Mouse (Mus musculus) embryonic fibroblast, embryonic 13.5 days (primary cell): Measurements from ENCODE around the gene Hist1h4n. TPM values are rescaled to one million over a fixed set of nuclear protein-coding genes. Genes with fewer than 3 reads are reported as not detected.
"Not testable (repeated sequence)": the region's sequence is repeated elsewhere in the genome, so short reads cannot be mapped to it uniquely, and the experiment has no call there.

Source experiments
- H3K27ac ChIP-seq: 2 replicates; pipeline ENCODE4 v1.5.1; 2012; ENCODE audit warnings: low read length, control low read depth, inconsistent platforms; ENCODE audit not compliant: insufficient read depth
- H3K4me1 ChIP-seq: 2 replicates; pipeline ENCODE4 v1.6.1; 2011; ENCODE audit warnings: low read length; ENCODE audit not compliant: control insufficient read depth, insufficient read depth
- H3K4me3 ChIP-seq: 2 replicates; pipeline ENCODE4 v1.5.1; 2011; ENCODE audit warnings: mild to moderate bottlenecking, control low read depth, low read length; ENCODE audit not compliant: insufficient read depth
- CTCF ChIP-seq: IDR thresholded peaks from 2 replicates; pipeline ENCODE4 v1.5.1; 2011; ENCODE audit warnings: mild to moderate bottlenecking, control low read depth, low read length, moderate library complexity, borderline replicate concordance; ENCODE audit not compliant: insufficient read depth
- POLR2A ChIP-seq: IDR thresholded peaks from 2 replicates; pipeline ENCODE4 v1.6.1; 2011; ENCODE audit warnings: low read depth, mild to moderate bottlenecking, control low read depth, low read length, moderate library complexity
- polyA plus RNA-seq: library from polyadenylated mRNA; stranded (reverse); fragments of >200 nt; gene quantifications from 2 replicates; pipeline ENCODE4 v1.2.4, GENCODE M21; 2011; ENCODE audit warnings: low read depth; ENCODE audit not compliant: missing spikeins, insufficient read length

Gene Hist1h4n
- 18.9 and 28.6 TPM in 2 replicates for polyA plus RNA-seq

DNA sequence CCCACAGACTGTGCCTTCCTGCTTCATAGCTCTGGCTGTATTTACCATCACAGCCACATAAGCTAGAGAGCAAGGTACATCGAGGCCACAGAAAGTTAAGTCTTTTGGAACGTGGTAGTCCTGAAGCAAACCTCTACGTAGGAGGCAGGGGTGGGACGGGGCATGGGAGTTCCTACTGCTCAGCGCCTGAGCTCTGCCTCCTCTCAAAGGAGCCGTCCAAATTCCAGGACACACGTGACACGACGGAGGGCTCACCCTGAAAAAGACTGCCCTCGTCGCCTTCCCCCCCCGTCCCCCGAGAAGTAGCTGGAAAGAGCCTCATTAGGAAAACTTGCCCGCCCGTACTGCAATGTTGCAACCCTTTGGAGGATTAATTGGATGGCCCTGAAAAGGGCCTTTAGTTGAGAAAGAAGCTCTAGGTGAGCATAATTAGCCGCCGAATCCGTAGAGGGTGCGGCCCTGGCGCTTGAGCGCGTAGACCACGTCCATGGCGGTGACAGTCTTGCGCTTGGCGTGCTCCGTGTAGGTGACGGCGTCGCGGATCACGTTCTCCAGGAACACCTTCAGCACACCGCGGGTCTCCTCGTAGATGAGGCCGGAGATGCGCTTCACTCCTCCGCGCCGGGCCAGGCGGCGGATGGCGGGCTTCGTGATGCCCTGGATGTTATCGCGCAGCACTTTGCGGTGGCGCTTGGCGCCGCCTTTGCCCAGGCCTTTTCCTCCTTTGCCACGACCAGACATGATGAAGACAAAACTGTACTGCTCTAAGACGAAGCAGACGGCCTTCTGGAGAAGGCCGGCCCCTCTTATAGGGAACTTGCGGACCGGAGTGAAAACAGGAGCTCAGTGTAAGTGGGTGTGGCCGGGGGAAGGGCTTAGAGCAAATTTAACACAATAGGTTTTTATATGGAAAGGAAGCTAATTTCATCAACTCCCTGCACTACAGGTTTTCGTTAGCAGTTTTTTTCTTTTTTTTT is at the start of gene Hist1h4n:
Gene Hist1h4n, minus strand, starts transcription at position 779 of the 977 bp plus-strand sequence.
- H3K27ac ChIP-seq, H3K4me1 ChIP-seq, H3K4me3 ChIP-seq: not testable (repeated sequence)
- TF ChIP-seq POLR2A = peak; percentile 54

DNA sequence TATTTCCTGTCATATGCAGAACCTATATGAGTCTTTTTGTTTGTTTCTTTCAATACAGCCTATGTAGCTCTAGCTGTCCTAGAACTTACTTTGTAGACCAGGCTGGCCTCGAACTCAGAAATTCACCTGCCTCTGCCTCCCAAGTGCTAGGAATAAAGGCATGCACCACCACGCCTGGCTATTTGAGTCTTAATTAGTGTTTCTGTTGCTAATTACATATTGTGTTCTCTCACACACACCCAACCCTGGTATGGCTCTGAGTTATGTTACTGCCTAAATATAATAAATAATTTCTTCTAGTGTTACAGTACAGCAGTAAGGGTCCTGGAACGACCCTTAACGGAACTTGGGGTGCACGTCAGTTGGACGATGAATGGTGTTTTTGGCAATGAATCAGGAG is 48.7 kb upstream of the Hist1h4n start:
- TF ChIP-seq CTCF (no peak), POLR2A (no peak)
- no peaks in the 10 kb centered on the region; the same call in 1 of the 2 replicates for H3K4me1 ChIP-seq
- H3K4me3 ChIP-seq = no peak overlapping the region

DNA sequence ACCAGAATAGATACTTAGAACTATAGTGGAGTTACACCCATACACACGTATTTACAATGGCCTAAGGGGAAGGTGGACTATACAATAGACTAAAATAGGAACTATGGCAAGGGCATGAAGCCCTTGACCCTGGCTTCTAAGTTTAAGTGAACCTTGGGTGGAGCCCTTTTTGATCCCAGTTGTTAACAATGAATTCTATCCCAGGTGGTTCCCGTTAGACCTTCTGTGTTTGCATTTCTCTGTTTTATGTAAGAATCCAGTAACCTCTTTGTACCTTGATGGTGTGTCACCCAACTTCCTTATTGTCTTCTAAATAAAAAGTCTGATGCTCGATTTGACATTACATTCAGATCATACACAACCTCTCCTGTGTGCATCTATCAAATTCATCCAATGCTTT is 33.5 kb upstream of the Hist1h4n start:
- not testable (repeated sequence) for H3K4me3 ChIP-seq, H3K4me1 ChIP-seq, H3K27ac ChIP-seq

More for the DNA sequence above, 48.7 kb upstream of the Hist1h4n start:
- no peak overlapping the region for H3K27ac ChIP-seq

DNA sequence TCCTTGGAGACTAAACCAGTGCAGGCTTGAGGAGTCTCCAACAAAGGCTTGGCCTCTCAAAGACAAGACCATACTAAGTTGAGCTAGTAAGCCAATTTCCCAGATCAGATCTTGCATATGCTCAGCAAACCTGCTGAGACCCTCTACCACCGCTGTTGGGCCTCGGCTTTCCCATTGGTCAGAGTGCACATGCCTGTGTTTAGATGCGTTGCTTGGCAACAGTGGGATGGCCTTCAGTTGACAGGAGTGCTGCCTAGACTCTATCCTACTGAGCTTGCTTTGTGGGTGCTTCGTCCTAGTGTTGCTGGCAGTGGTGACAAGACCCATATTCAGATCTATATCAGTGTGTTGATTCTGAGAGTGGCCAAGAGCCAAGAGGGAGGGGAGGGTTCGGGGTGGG is 29.6 kb upstream of the Hist1h4n start:
- Histone ChIP-seq H3K4me3 (no peak overlapping the region), H3K27ac (no peak overlapping the region), H3K4me1 (no peaks in the 10 kb centered on the region)
- TF ChIP-seq POLR2A (no peak), CTCF (no peak)

GRCm38 (mm10) chr13:21855698-21856162 is 23.7 kb upstream of the Hist1h4n start:
- no peak for TF ChIP-seq CTCF
- no peak for TF ChIP-seq POLR2A
- Histone ChIP-seq H3K4me1 (peaks cover 4% of the 10 kb centered on the region; the same call in 1 of the 2 replicates), H3K4me3 (peak overlapping the region; percentile 97), H3K27ac (no peak overlapping the region)

DNA sequence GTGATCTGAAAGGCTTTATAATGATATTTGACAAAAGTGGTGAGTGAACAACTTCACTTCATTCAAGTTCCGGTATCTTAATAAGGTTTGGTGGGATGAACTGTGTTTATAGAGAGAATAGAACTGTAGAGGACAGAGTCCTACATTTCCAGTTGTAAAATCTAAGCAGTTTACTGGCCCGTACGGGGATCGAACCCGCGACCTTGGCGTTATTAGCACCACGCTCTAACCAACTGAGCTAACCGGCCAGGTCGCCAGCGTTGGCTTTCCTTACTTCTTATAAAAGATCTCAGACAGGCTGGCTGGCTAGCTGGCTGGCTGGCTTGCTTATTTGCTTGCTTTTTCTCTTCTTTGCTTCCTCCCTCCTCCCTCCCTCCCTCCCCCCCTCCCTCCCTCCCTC is 23.1 kb upstream of the Hist1h4n start:
- TF ChIP-seq POLR2A (no peak), CTCF (no peak)
- Histone ChIP-seq H3K27ac (no peak overlapping the region), H3K4me1 (peaks cover 4% of the 10 kb centered on the region; the same call in 1 of the 2 replicates), H3K4me3 (no peak overlapping the region)

DNA sequence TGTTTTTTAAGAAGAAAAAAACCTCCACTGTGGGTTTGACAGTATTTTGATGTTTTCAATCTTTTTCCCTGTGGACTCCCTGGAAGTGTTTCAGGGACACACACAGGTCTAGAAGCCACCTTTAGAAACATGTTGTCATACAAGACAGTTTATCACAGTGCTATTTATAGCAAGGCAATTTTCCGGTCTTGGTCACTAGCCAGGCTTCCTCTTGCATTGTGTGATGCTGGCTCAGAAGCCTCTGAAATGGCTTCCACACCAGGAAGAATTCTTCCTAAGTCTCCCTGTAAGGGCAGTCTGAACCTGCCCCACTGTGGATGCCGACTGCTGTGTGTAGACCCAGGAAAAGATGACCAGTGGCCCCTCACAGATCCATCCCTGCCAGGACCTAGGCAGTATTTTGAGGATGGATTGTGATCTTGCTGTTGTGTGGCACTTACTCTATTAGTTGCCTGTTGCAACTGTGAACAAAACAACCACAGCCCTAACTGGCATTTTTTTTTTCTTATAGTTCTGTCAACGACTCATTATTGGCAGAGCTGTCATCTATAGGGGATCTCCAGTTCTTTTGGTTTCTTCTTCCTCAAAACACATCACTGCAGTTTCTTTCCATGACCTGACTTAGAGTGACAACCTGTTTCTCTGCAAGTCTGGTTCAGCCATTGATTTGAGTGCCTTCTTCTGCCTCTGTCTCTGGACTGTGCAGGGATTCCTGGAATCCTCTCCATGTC is 20.4 kb upstream of the Hist1h4n start:
- H3K4me3 ChIP-seq = no peak overlapping the region
- TF ChIP-seq POLR2A = no peak
- no peak for TF ChIP-seq CTCF
- H3K4me1 ChIP-seq = peaks cover 4% of the 10 kb centered on the region; the same call in 1 of the 2 replicates
- H3K27ac ChIP-seq = no peak overlapping the region

GRCm38 (mm10) chr13:21850696-21851095 is 18.7 kb upstream of the Hist1h4n start:
- not testable (repeated sequence) for H3K4me3 ChIP-seq, H3K4me1 ChIP-seq, H3K27ac ChIP-seq

- Histone ChIP-seq H3K27ac (no peak overlapping the region), H3K4me1 (peaks cover 4% of the 10 kb centered on the region; the same call in 1 of the 2 replicates), H3K4me3 (no peak overlapping the region)
- no peak for TF ChIP-seq CTCF
- no peak for TF ChIP-seq POLR2A
These were observed 15.9 kb upstream of the Hist1h4n start for GRCm38 (mm10) chr13:21847883-21848282.

GRCm38 (mm10) chr13:21846356-21846755 is 14.4 kb upstream of the Hist1h4n start:
- H3K27ac ChIP-seq = not testable (repeated sequence)

DNA sequence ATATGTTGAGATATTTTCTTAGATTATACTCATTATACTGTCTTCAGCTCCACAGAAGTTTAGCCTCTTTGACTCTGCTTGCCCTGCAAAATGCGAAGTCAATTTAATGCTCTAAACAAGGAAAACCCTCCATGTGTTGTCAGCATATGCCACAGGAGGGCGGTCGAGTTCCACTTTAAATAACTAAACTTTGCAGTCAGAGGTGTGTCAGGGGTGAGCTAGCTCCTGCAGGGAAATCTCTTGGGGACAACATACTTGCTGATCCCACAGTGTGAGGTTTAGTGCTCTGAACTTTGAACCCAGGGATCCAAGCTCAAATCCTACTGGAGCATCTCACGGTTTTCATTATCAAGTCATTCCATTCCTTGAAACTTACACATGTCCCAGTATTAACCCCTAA is 8.5 kb upstream of the Hist1h4n start:
- not testable (repeated sequence) for H3K4me1 ChIP-seq, H3K4me3 ChIP-seq, H3K27ac ChIP-seq

More at GRCm38 (mm10) chr13:21846356-21846755, 14.4 kb upstream of the Hist1h4n start:
- not testable (repeated sequence) for H3K4me3 ChIP-seq, H3K4me1 ChIP-seq

DNA sequence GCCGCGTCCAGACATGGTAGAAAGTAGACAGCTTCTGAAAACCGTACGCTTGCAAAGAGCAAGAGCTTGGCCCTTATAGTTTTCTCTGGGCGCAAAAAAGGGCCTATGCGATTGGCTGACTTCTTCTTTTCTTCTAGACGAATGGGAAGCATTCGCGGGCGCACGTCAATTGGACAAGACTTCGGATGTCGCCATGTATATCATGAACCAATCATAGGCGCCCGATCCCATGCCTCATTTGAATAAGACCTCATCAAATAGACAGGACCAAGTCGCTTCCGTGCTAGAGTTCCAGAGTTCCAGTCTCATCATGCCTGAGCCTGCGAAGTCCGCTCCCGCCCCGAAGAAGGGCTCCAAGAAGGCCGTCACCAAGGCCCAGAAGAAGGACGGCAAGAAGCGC is 1.5 kb upstream of the Hist1h4n start, which contains the start of the genes Hist1h2ap and Hist1h2br:
Gene Hist1h2ap, minus strand, starts transcription at position 47 of the 400 bp plus-strand sequence.
Gene Hist1h2br, plus strand, starts transcription at position 283 of the 400 bp plus-strand sequence.
- H3K27ac ChIP-seq, H3K4me3 ChIP-seq, H3K4me1 ChIP-seq: not testable (repeated sequence)
